Mouse (Mus musculus) CH12.LX (cell line): ENCODE measurements around the gene Otop3.

Source experiments
- CTCF ChIP-seq, 2 experiments: IDR thresholded peaks in 1 of 2; conservative IDR thresholded peaks in 1 of 2; 2 replicates each; pipeline ENCODE4 v1.5.1; 2011 to 2012; ENCODE audit warnings: low read depth in 2 of 2, low read length in 2 of 2, improper control_type of control experiment in 1 of 2, inconsistent platforms in 1 of 2, mild to moderate bottlenecking in 1 of 2, moderate library complexity in 1 of 2
- EP300 ChIP-seq: IDR thresholded peaks from 2 replicates; pipeline ENCODE4 v1.6.1; 2011; ENCODE audit warnings: low read length, improper control_type of control experiment
- MAFK ChIP-seq: IDR thresholded peaks from 2 replicates; pipeline ENCODE4 v1.6.1; 2011; ENCODE audit warnings: low read length, improper control_type of control experiment; ENCODE audit not compliant: insufficient replicate concordance
- MAZ ChIP-seq: IDR thresholded peaks from 2 replicates; pipeline ENCODE4 v1.6.1; 2012; ENCODE audit warnings: low read depth, mild to moderate bottlenecking, inconsistent platforms, low read length, improper control_type of control experiment, moderate library complexity
- NELFE ChIP-seq: IDR thresholded peaks from 2 replicates; pipeline ENCODE4 v1.6.1; 2011; ENCODE audit warnings: low read depth, low read length, improper control_type of control experiment
- PAX5 ChIP-seq: IDR thresholded peaks from 2 replicates; pipeline ENCODE4 v1.6.1; 2012; ENCODE audit warnings: low read length, inconsistent platforms, mixed read lengths
- POLR2A ChIP-seq: IDR thresholded peaks from 2 replicates; pipeline ENCODE4 v1.6.1; 2011; ENCODE audit warnings: low read depth, mild to moderate bottlenecking, improper control_type of control experiment, low read length
- POLR2AphosphoS2 ChIP-seq: IDR thresholded peaks from 2 replicates; pipeline ENCODE4 v1.6.1; 2011; ENCODE audit warnings: low read depth, low read length, improper control_type of control experiment
- TCF12 ChIP-seq: IDR thresholded peaks from 2 replicates; pipeline ENCODE4 v1.6.1; 2014; ENCODE audit warnings: low read depth, mild to moderate bottlenecking, inconsistent platforms, low read length, improper control_type of control experiment
- UBTF ChIP-seq: IDR thresholded peaks from 2 replicates; pipeline ENCODE4 v1.6.1; 2012; ENCODE audit warnings: low read depth, mild to moderate bottlenecking, inconsistent platforms, low read length, improper control_type of control experiment, moderate library complexity
- ZKSCAN1 ChIP-seq: IDR thresholded peaks from 2 replicates; pipeline ENCODE4 v1.6.1; 2012; ENCODE audit warnings: low read depth, inconsistent platforms, low read length, improper control_type of control experiment, borderline replicate concordance
- ZNF384 ChIP-seq: IDR thresholded peaks from 2 replicates; pipeline ENCODE4 v1.6.1; 2012; ENCODE audit warnings: low read depth, low read length, improper control_type of control experiment, inconsistent platforms

GRCm38 (mm10) chr11:115344967-115345366 is 10.4 kb downstream of the Otop3 start:
- TF ChIP-seq CTCF (conservative IDR thresholded peaks at IDR 0.05 in 1 of 2, IDR thresholded peaks at IDR 0.05 in 1 of 2; ENCODE audit: low read depth in 2 of 2, low read length in 2 of 2) = no peak
- TF ChIP-seq POLR2AphosphoS2 = no peak
- no peak for TF ChIP-seq NELFE
- TF ChIP-seq POLR2A = no peak
- TF ChIP-seq EP300 = no peak
- no peak for TF ChIP-seq UBTF
- TF ChIP-seq PAX5 = no peak
- TF ChIP-seq MAFK = no peak
- no peak for TF ChIP-seq MAZ
- TF ChIP-seq TCF12 = no peak
- TF ChIP-seq ZKSCAN1 = no peak
- TF ChIP-seq ZNF384 = no peak
